Mouse (Mus musculus): ENCODE results near the gene Snrpc.
"Not testable (repeated sequence)": the region's sequence is repeated elsewhere in the genome, so short reads cannot be mapped to it uniquely, and the experiment has no call there.

The Snrpc gene

DNA sequence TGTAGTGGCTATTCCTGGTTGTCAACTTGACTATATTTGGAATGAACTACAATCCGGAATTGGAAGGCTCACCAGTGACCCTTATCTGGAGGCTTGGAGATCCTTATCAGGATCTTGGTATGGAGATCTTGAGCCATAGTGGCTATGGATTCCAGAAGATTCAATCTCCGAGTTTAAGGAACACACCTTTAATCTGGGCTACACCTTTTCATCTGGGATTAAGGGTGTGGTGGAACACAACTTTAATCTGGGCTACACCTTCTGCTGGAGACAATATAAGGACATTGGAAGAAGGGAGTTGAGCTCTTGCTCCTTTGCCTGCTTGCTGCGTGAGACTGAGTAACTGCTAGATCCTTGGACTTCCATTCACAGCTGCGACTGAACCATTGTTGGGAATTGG lies at the start of gene Snrpc:
Gene Snrpc, plus strand, starts transcription at position 301 of the 400 bp plus-strand sequence.
- not testable (repeated sequence) for DNase-seq

DNA sequence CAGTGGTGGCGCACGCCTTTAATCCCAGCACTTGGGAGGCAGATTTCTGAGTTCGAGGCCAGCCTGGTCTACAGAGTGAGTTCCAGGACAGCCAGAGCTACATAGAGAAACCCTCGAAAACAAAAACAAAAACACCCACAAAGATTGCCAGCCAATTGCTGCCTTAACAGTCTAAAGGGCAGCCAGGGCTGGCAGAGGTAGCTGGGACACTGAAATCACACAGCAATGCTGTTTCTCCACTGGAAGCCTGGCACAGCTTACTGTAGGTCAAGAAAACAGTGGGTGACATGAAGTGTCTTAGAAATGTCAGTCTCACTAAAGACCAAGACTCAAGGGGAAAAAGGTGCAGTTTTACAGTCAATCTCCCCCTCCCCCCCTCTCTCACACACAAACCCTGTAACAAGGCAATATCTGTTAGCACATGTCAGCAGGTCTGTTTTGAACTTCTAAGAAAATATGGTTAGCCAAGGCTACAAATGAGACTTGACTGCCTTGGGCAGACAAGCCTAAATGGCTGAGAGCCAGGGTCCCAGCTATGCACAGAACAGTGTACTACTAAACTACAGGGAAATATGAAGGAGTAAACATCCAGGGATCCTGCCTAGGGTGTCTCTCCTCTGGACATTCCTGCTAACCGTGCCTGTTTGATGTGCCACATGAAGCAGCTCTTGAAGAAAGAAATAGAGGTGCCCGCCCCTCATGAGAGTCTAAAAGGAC lies 49.3 kb upstream of the Snrpc start:
- no peak for DNase-seq

DNA sequence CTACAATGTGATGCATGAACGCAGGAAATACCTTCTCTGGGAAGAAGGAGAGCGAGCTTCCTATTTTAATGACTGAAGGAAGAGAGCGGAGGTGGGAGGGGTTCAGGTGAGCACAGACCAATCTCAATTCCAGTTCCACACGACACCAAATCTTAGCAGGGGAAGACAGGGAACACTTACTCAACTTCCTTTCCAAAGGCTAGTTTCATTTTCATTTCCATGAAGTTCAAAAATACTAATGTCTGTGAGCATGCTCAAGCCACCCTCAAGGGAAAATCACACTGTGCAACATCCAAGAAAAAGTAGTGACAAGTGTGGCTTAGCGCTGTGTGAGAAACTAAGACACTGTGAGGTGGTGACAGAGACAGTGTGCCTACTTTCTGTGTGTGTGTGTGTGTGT lies 47.9 kb upstream of the Snrpc start:
- DNase-seq, result no peak

DNA sequence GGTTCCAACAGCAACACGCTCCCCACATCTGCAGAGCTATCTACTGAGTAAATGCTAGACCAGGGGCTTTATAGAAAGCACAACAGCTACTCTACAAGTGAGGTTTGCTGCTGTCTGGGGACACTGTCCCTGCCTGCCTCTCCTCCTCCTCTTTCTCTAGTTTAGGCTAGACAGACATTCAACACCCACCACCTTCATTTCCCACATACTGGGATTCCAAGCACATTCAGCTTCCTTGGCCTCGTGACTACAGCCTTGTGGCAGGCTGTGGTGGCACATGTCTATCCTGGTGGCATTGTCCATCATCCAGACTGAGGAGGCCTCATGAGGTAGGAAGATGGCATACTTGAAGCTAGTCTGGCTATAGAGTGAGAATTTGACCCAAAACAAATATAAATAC lies 47.0 kb upstream of the Snrpc start:
- DNase-seq, result no peak

GRCm38 (mm10) chr17:27791556-27791955 lies 46.4 kb upstream of the Snrpc start:
- DNase-seq, result no peak

- DNase-seq, result no peak
These were observed 45.4 kb upstream of the Snrpc start for GRCm38 (mm10) chr17:27792516-27792915.

- DNase-seq, result no peak
These were observed 44.8 kb upstream of the Snrpc start for GRCm38 (mm10) chr17:27793144-27793543.

- DNase-seq, result peak; percentile 91 to 93
These were observed 41.2 kb upstream of the Snrpc start for GRCm38 (mm10) chr17:27796780-27797179.

DNA sequence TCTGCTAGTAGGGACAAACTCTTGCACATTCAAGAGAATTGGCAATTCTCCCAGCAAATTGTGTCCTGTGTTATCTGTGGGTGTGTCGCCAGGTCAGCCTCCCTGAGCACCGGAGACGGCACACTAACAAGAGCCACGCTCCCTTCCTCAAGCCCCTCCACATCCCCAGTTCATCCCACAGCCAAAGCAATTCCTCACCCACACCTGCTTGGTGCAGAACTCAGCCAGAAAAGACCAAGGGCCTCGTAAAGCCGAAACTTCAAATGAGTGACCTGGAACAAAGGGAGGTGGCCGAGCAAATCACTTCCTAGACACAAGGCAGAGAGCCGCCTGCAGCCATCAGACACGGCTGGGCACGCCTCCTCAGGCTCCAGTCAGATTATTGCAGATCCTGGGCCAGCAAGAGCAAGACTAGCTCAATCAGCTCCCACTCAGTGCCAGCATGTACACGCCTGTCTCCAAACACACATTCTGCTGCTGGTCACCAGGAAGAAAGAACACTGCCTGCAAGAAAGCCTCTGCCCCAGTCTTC lies 40.5 kb upstream of the Snrpc start:
- DNase-seq, result peak; percentile 75 to 83

DNA sequence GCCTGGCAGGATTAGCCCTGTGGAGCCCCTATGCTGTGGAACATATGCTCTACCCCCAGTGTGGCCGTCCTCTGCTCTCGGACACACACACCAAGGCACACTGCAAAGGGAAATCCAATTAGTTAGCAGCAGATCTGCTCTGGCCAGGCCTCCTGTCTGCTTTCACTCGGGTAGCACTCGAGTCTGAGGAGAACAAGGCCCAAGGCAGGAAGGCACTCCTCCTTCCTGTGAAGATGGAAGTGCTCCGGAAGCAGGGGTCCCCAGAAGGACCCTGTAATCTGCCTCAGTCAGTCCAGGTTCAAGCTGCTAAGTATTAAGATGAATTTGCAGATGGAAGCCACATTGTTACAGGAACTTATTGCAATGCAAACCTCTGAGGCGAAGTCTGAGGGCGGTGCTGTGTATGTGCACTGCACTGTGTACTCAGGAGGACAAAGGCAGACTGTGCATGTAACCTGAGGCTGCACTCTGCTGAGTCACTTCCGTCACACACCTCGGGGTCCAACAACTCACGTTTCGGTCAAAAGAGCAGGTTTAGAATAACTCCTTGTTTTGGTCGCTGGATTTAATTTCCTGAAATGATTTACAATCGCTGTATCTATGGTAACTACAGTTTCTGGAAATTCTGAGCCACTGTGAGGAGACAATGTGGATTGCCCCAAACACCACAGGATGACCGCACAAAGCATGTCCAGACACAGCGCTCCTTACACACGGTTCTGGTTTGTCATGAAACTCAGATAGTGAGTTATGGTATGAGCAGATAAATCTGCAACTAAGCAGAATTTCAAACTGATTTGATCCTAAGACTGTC lies 38.0 kb upstream of the Snrpc start:
- DNase-seq, result peak in 1 of 2 experiments; percentile 31

GRCm38 (mm10) chr17:27800710-27801648 lies 37.0 kb upstream of the Snrpc start:
- DNase-seq, result no peak

DNA sequence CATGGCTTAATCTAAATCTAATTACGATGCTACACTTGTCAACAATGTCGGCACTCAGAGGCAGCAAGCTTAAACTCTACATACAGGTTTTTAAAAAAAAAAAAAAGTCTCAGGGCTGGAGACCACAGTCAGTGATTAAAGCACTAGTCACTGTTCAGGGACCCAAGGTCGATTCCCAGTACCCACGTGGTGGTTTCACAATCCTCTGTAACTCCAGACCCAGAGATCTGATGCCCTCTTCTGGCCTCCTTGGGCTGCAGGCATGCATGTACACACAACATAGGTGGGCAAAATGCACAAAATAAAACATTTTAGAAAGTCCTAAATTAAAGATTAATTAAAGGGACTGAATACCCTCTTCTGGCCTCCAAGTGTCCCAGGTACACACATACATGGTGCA lies 34.2 kb upstream of the Snrpc start:
- no peak for DNase-seq

DNA sequence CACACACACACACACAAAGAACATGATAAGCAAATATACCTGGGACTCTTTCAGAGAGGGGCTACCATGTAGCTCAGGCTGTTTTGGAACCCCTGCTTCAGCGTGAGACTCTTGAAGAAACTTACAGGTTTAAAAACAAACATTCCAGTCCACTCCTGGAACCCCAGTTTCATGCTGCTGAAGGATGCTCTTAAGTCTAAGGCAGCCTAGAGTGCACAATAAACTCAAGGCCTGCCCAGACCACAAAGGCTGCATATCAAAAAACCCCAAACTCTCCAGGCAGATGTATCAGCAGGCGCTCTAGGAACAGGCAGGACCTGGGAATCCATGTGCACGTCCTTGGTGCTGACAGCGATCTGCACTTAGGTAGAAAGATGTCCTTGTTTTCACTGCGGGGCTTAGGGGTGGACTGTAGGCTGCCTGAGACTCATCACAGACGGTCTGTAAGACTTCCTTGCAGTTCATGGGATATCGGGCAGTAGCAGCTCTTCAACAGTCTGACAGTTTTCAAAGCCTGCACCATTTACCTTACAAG lies 33.7 kb upstream of the Snrpc start:
- DNase-seq, result no peak

GRCm38 (mm10) chr17:27804803-27805770 lies 32.9 kb upstream of the Snrpc start:
- DNase-seq, result peak; percentile 52 to 59

DNA sequence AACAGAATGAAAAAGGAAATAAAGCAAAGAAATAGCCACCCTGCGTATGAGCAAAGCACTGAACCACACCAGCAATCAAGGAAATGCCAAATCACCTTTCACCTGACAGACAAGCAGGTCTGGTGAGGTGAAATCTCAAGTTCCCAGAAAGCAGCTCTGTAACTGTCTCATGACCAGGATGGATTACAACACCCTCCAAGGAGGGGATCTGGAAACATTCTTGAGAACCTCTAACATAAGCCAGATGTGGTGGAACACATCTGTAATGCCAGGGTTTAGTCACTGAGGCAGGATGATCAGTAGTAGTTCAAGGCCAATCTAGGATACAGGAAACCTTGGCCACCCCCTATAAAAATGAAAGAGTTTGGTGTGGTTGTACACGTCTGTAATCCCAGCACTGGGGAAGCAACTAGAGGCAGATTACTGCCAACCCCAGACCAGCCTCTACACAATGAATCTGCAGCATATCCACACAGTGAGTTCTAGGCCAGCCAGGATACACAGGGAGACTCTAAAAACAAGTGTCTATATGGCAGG lies 30.3 kb upstream of the Snrpc start:
- no peak for DNase-seq

GRCm38 (mm10) chr17:27810569-27811331 lies 27.2 kb upstream of the Snrpc start:
- no peak for DNase-seq

GRCm38 (mm10) chr17:27811980-27812379 lies 26.0 kb upstream of the Snrpc start:
- no peak for DNase-seq

- DNase-seq, result no peak
These were observed 23.3 kb upstream of the Snrpc start for GRCm38 (mm10) chr17:27814606-27815005.

DNA sequence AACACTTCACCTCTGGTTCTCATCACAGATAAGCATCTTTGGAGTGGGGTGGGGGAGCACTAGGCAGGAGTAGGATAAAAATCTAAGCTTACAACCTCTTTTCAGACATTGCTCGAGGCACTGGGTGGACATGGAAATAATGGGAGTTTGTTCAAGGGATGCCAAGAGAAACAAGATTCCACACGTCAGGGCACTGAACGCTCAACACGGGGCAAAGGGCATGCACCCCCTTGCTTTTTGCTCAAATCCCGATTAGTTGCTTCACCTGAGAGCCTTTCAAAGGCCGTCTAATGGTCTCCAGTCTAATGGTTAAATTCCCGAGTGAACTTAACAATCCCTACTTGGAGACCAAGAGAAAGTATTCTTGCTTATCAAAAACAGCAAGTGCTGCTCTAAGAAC lies 18.9 kb upstream of the Snrpc start:
- no peak for DNase-seq

DNA sequence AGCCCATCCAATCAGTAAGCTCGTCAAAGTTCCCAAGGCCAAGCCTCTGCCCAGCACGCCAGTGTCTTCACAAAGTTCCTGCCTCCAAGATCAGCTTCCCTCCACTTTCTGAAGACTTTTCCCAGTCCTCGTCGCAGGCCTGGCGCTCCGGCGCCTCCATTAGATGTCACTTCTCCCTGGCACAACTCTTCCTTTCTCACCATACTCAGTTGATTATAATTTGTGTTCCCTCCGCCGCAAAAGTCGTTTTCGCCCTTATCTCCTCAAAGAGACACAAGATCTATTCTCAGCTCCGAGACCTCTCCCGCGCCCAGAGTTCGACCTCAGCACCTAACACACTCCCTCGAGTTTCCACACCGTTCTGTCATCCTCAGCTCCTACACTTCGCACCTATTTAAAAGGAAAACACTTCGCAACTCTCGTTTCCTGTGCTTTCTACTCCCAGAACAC lies 18.4 kb upstream of the Snrpc start:
- DNase-seq, result peak in 1 of 2 experiments; percentile 33

Measured in cerebellum, postnatal 10 days (tissue).